Mouse (Mus musculus) urinary bladder, adult 2 months (tissue): ENCODE data around the gene Enah. TPM values are rescaled to one million over a fixed set of nuclear protein-coding genes. Genes with fewer than 3 reads are reported as not detected.

ENCODE experiments used
- DNase-seq: peaks from one replicate; pipeline ENCODE4 v3.0.0; 2022; ENCODE audit warnings: low spot score
- polyA plus RNA-seq: library from polyadenylated mRNA; depleted of rRNA; stranded (reverse); fragments of >200 nt; gene quantifications from 2 replicates; pipeline ENCODE4 v1.2.3, GENCODE M21; 2012; rRNA removed

Enah gene
- 69.5 and 103 TPM in 2 replicates for polyA plus RNA-seq

GRCm38 (mm10) chr1:182019926-182020801, at the start of gene Enah:
TSS of gene Enah (minus strand) at chr1:182019990.
- peak; percentile 66 for DNase-seq

DNA sequence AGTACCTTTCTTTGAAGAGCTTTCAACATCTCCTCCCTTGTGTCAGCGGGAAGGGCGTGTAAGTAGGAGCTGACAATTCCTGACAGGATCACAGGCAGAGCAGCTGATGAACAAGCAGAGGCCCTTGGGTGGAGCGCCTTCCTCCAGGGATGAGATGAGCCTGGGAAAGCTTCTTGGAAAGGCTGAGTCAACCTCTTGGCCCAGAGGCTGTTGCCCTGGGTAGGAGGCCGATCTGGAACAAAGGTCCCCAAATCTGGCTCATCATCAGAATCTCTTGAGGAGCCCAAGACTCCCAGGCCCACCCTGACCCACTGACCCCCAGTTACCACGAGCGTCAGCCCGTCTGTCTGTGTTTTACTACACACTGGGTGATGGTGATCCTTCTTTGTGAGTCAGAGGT, 48.3 kb upstream of the Enah start:
- DNase-seq, result no peak

GRCm38 (mm10) chr1:182066527-182067465, 47.0 kb upstream of the Enah start:
- DNase-seq, result no peak

DNA sequence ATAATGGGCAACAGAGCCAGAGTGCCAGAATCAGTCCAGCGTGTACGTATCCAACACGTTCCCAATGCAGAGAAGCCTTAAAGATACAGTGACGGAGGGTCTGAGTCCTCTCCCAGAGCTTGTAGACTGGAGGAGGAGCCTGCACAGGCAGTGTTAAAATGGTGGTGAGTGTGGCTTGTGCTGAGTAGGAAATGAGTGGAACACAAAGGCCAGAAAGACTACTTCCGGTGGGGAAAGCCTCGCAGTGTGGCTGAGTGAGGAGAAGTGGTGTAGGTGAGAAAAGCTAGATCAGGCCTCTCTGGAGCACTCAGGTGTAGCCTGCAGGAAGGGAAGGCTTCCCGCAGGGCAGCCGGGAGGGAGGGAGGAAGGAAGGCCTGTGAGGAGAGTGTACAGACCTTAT, 43.9 kb upstream of the Enah start:
- DNase-seq, result no peak

DNA sequence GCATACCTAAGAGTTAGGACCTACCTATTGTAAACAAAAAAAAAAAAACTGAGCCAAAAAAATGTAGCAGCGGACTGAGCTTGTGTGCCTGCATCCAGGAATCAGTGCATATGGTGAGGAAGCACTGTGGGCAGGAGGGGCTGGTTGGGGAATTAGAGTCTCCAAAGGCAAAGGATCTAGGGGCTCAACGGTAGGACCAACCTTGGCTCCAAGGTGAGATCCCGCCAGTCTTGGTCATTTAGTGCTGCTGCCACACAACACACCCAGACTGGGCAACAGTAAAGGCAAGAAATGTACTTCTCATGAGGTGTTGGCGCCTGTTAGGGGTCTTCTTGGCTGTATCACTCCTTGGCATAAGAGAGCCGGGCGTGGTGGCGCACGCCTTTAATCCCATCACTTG, 43.0 kb upstream of the Enah start:
- no peak for DNase-seq

- no peak for DNase-seq
These were observed 41.4 kb upstream of the Enah start for GRCm38 (mm10) chr1:182061203-182061602.

DNA sequence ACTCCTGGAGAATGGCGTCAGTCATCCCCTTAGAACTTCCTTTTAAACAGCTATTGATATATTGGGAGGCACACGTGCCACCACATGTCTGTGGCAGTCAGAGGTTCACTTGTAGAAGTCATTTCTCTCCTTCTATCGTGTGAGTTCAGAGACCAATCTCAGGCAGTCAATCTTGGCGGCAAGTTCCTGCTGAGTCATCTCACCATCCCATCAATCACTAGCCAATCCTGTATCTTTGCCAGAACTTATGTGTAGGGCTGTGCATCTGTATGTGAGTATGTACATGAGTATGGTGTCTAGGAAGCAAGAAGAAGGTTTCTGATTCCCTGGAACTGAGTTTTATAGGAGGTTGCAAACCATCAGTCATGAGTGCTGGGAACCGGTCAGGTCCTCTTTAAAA, 40.0 kb upstream of the Enah start:
- no peak for DNase-seq

GRCm38 (mm10) chr1:182057998-182058397, 38.2 kb upstream of the Enah start:
- no peak for DNase-seq

- no peak for DNase-seq
These were observed 35.3 kb upstream of the Enah start for GRCm38 (mm10) chr1:182055122-182055521.

DNA sequence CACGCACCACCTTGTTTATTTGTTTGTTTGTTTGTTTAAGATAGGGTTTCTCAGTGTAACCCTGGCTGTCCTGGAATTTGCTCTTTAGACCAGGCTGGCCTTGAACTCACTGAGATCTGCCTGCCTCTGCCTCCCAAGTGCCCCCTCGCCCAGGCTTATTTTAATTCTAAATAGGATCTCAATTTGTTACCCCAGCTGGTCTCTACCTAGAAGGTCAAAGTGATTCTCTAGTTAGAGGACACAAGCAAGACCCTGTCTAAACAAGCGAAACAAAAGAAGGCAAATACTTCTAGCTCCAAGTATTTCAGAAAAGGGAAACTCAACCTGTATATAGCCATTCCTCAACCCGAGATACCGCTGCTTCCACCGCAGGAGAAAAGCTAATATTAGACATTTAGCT, 34.9 kb upstream of the Enah start:
- DNase-seq, result no peak

DNA sequence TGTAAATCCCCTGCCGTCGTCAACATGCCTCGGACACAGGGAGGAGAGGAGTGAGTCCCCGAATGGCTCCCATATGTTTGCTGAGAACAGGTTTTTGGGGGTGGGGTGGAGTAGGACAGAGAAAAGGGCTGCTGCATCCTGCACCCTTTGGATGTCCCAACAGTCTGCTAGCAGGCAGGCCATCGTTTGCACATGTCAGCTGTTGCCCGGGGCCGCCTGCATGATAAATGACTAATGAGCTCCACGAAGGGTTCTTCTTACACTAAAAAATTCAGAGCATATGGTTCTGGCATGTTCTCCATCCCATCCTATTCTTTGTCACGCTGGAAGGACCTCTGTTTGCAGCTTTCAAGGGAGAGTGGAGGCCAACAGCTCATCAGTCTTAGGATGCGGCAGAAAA, 33.2 kb upstream of the Enah start:
- DNase-seq, result no peak

- no peak for DNase-seq
These were observed 32.6 kb upstream of the Enah start for GRCm38 (mm10) chr1:182052385-182052784.

GRCm38 (mm10) chr1:182049813-182050212, 30.0 kb upstream of the Enah start:
- DNase-seq, result no peak

GRCm38 (mm10) chr1:182048101-182048500, 28.3 kb upstream of the Enah start:
- no peak for DNase-seq

- DNase-seq, result no peak
These were observed 27.4 kb upstream of the Enah start for GRCm38 (mm10) chr1:182047016-182047690.

DNA sequence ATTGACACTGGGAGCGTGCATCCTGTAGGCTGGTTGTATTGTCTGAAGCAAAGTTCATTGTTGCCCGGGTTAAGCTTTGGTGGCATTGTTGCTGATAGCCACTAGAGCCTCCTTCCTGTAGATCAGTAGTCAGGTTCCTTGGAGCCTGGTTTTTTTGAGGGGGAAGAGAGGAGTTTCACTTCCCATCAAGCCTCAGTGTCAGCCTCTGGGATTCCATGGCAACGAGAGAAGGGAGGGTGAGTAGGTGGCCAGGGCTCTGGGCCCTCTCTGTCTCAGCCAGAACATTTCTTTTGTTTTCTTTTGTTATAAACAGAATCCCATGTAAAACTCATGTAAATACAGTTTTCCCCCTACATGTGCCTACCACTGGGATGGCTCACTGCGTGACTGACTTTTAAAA, 25.4 kb upstream of the Enah start:
- DNase-seq, result no peak

- DNase-seq, result no peak
These were observed 20.7 kb upstream of the Enah start for GRCm38 (mm10) chr1:182040538-182040937.

GRCm38 (mm10) chr1:182031757-182032156, 12.0 kb upstream of the Enah start:
- no peak for DNase-seq

DNA sequence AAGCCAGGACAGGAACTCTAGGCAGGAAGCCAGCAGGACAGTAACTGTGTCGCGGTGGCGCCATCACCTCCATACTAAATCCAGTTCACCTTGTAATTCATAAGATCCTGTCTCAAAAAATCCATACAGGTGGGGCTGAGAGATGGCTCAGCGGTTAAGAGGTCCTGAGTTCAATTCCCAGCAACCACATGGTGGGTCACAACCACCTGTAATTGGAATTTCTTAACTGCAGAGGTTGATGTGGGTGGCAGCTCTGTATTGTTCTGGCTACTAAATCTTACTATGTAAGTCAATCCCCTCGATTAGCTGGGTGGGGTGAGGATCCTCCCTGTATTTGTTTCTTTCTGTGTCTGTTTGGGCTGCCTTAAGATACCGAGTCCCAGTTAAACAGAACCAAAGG, 11.3 kb upstream of the Enah start:
- DNase-seq, result no peak

- no peak for DNase-seq
These were observed 10.3 kb upstream of the Enah start for GRCm38 (mm10) chr1:182029989-182030649.
